Mouse (Mus musculus): Measurements from ENCODE around the gene Icos.

Icos gene

GRCm38 (mm10) chr1:60962095-60962494 is 15.6 kb upstream of the Icos start:
- DNase-seq (ENCODE audit: low read depth), result peak; percentile 64

- DNase-seq (ENCODE audit: low read depth), result no peak
Observed at GRCm38 (mm10) chr1:60967521-60967920, 10.2 kb upstream of the Icos start.

DNA sequence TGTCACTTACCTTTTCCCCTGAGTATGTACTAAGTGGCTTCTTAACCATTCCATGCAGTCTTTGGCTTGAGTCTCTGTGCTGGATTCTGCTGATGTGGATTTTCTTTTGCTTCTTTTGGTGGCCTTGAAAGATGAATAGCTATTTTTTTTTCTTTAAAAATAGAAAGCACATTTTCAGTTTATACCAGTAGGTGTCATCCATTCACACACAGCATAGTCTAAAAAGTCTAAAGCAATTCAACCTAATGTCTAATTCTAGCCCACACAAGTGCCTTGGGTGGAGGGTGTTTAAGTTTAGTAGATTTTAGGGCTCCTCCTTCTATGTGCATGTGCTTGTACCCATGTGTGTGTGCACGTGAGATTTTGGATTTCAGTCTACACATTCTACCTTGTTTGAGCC is 6.9 kb upstream of the Icos start:
- peak; percentile 65 for DNase-seq (ENCODE audit: low read depth)

GRCm38 (mm10) chr1:60974221-60974620 is 3.5 kb upstream of the Icos start:
- DNase-seq (ENCODE audit: low read depth), result peak; percentile 85

DNA sequence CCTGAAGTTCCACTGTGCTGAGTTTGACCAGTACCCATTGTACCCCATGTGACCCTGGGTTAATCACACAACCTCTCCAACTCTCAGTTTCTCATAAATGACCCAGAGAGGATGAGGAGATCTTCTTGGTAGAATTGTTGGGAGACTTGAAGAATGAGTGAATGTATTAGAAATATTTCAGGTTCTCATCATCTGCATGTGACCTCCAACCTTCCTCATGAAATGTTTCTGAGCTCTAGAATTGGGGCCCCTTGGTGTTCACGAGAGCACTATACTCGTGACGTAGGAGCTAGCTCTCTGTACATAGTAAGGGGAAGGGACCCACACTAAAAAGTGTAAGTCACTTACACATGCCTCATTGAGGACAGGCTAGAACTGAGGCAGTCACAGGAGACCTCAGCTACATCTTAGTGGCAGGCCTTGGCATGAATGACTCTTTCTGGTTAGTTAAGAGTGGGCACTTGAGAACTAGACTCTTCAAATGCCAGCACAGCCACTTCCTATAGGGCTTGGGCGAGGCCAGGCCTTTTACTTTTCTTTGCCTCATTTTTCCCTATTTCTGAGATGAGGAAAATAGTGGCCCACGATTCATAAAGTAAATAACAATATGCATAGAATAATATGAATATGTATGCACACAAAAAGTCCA is 2.0 kb upstream of the Icos start:
- DNase-seq (ENCODE audit: low read depth), result peak; percentile 74

GRCm38 (mm10) chr1:60979126-60979842 is 1.6 kb downstream of the Icos start:
- peak; percentile 74 for DNase-seq (ENCODE audit: low read depth)

DNA sequence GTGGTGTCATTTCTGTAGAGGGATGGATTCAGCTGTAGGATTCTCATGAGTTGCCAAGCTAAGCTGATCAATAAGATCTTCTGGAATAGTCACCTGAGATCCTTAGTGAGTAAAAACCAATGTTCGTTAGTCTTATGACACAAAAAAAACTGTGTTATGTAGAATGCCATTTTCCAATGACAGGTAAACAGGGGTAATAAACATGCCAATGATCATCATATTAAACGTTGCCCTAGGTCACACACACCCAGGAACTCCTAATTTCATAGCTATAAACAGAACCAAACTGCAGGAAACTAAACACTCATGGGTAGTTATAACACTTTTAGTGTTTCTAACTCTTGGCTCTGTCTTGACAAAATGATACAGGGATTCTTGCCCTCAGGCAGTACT is 2.1 kb downstream of the Icos start:
- DNase-seq (ENCODE audit: low read depth), result peak; percentile 68

GRCm38 (mm10) chr1:60985075-60985474 is 7.3 kb downstream of the Icos start:
- DNase-seq (ENCODE audit: low read depth), result peak; percentile 84

- DNase-seq (ENCODE audit: low read depth), result peak; percentile 76
Observed at GRCm38 (mm10) chr1:60986141-60986540, 8.4 kb downstream of the Icos start.

GRCm38 (mm10) chr1:60989086-60989485 is 11.4 kb downstream of the Icos start:
- DNase-seq (ENCODE audit: low read depth), result peak; percentile 50

DNA sequence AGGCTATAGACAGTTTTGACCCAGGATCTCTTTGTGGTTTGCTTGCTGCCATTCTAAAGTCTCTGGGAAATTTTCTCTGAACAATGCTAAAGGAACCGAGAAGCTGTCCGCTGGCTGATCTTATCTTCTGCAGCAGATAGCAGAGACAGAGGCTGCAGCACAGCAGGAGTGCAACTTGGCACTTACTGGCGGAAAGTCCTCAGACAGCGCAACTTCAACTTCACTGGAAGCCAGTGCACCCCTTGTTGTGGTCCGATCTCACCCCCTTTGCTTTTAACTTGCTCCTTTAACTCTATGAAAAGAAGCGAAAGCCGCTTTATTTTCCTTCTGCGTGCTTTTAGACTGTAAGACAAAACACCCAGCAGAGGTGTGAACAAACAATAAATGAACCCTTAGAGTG is 12.6 kb downstream of the Icos start:
- DNase-seq (ENCODE audit: low read depth), result peak; percentile 82

DNA sequence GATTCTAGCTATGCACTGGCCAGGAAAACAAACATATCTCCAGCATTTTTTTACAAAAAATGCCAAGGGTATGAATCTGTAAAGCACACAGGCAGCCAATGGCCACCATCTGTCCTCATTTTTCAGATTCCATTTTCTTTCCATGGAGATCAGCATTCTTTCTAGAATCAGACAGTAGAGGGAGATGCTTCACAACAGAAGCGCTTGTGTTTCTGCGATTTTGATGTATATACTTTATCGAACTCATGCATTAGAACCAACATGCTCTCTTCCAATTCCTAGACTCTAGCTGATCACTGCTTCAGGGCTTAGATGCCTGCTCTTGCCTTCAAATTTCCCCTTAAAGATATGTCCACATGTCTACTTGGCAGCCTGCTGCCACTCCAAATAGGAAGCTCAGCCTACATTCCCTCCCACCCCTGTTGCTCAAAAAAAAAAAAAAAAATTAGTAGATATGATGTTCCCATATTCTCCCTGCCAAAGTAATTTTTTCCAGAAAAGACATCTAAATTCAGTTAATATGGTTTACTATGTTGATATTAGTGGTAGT is 20.4 kb downstream of the Icos start:
- DNase-seq (ENCODE audit: low read depth), result peak; percentile 29

- peak; percentile 35 for DNase-seq (ENCODE audit: low read depth)
Observed at GRCm38 (mm10) chr1:60998689-60999088, 21.0 kb downstream of the Icos start.

DNA sequence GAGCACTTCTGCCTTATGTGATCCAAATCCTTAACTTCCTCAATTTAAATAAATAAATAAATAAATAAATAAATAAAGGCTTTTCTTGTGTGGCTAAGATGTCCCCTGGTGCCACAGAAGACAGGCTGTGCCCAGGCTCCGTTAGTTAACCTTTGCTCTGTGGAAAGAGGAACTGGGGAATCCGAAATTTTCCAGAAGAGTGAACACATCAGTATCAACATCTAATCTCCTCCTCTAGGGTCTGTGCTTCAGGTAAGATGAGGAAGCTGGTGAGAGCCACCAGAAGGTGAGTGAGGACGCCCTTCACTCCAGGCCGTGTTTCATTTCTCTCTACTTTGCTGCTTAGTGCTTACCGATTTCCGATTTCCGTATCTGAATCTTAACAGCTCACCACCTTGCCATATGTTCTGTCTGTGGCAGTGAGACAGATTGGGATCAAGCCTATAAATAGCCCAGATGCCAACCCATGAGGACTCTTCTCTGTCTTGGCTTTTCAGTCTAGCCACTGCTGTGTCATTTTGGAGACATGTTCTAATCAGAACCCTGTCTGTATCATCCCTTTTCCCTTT is 24.1 kb downstream of the Icos start:
- no peak for DNase-seq (ENCODE audit: low read depth)

DNA sequence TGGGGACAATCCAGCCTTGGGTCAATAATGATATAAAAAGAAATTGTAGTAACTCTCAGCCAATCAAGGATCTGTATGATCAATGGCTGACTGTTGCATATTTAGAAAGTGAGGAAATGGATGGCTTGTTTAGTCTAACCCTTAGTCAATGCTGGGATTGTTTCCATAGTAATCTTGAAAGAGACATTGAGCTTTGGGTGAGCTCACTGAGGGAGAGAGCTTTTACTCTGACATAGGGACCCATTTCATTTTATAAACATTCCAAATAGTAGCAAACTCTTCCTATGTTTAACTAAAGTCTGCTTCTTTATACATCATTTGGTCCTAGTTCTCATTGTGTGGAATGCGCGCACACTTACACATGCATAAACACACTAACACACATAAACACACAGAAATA is 28.5 kb downstream of the Icos start:
- no peak for DNase-seq (ENCODE audit: low read depth)

GRCm38 (mm10) chr1:61007516-61007915 is 29.8 kb downstream of the Icos start:
- DNase-seq (ENCODE audit: low read depth), result no peak

DNA sequence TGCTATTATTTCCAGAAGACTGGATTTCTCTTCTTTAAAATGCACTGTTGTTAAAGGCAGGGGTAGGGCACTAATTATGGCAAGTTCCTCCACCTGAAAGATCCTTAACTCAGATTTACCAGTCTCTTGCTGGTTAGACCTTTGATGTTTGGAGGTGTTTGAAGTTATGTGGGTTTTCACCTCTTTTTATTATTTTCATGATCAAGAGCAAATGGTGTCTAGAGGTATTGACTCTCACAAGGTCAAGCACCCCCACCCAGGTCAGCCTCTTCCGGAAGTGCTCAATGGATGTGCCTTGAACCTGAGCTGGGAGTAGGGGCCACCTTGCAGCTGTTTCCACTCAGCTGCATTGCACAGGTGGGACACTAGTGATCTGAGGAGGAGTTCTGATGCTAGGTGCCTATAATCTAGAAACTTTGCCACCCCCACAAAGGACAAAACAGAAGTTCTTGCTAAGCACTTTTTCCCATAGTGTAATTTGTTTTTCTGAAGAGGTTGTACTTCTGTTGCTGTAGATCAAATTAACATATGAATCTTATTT is 38.9 kb downstream of the Icos start:
- DNase-seq (ENCODE audit: low read depth), result peak; percentile 69

GRCm38 (mm10) chr1:61026712-61027111 is 49.0 kb downstream of the Icos start:
- DNase-seq (ENCODE audit: low read depth), result peak; percentile 86

GRCm38 (mm10) chr1:61027519-61027918 is 49.8 kb downstream of the Icos start:
- peak; percentile 81 for DNase-seq (ENCODE audit: low read depth)

DNA sequence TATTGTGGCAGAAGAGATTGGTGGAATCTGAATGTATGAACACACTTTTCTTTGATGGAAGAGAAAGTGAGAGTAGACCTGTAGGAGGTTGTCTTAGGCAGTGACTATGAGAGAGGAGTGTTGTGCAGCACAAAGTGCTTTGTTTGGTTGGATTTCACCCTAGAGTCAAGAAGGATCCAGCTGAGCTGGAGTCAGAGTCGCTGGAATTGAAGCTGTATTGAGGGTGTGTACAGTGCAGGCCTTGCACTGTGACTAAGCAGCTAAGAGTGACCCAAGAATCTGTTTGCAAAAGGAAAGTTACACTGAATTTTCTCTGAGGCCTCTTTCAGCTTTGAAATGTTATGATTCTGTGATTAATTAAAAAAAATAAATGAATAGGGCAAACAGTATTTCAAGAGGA is 52.2 kb downstream of the Icos start:
- DNase-seq (ENCODE audit: low read depth), result peak; percentile 69

DNA sequence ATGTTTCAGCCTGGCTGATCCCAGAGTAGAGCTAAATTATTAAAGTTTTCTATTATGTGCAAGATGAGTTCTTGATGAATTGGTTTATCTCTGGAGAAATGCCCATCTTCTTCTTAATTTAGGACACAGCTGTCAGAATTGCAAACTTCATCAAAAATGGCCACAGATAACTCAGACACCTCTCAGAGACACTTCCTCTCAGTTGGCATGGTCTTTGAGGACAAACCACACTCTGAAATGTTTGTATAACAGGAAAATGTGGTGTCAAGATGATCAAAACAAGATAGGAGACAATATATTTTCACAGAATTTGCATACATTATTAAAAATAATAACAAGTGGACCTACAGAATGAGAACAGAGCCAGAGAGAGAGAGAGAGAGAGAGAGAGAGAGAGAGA is 52.8 kb downstream of the Icos start:
- peak; percentile 82 for DNase-seq (ENCODE audit: low read depth)

- DNase-seq (ENCODE audit: low read depth), result peak; percentile 72
Observed at GRCm38 (mm10) chr1:61035270-61035669, 57.5 kb downstream of the Icos start.

DNA sequence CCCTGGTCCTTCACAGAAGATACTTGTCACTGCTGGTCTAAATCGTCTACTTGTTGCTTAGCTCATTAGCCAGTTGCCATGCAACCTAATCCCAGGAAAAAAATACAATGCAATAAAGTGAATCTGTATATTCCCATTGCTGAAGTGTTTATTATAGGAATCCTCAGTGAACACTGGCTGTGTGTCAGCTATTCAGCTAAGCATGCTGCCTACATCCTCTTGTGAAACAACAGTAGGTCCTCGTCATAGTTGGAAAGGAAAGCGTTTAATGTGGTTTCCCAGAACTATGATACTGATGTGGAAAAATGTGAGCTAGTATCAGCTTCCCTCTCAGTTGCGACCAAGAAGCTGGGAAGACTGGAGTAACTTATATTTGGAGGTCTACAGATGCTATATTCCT is 60.5 kb downstream of the Icos start:
- DNase-seq (ENCODE audit: low read depth), result no peak

All from induced T-regulatory cell, adult 2 months (primary cell).